Mouse (Mus musculus): ENCODE data around the gene Flrt1.
"Not testable (repeated sequence)": the region's sequence is repeated elsewhere in the genome, so short reads cannot be mapped to it uniquely, and the experiment has no call there.

Gene Flrt1

GRCm38 (mm10) chr19:7069781-7070763, 35.5 kb downstream of the Flrt1 start:
- DNase-seq (ENCODE audit: extremely low read depth, insufficient read length, low spot score) = no peak

DNA sequence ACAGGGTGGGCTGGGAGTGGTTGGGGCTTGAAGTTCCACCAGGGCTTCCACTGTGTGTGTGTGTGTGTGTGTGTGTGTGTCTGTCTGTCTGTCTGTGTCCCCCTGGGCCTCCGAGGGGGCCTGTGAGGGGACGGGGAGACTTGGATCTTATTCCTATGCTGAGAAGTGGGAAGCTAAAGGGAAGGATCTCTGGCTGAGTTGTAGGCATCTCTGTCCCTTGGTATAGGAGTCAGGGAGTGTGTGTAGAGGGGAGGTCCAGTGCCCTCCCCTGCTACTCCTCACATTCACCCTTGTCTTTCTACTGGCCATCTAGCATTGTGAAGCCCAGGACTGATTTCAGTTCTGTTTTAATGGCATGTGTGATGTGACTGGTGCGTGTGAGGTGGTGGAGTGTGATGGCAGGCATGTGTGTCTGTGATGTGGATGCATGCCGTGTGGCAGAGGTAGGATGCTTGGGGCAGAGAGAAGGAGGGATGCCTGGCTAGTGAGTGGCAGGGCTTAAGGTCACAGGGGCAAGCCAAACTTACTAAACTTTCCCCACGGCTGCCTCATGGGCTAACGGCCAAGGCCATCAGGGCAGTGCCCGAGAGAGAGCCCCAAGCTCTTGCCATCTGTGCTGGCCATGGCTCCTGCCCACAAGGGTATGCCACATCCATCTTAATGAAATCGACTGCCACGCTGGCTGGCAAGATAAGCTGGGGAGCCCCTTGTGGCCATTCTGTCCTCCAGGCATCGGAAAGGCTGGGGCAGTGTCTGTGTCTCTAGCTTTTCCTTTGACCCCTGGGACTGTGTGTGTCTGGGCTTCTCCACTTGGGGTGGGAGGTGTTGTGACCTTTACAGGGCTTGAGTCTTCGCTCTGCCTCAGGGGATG, 36.6 kb downstream of the Flrt1 start:
- no peak for DNase-seq (ENCODE audit: extremely low read depth, insufficient read length, low spot score)

GRCm38 (mm10) chr19:7068136-7068535, 37.4 kb downstream of the Flrt1 start:
- DNase-seq (ENCODE audit: extremely low read depth, insufficient read length, low spot score) = peak; percentile 59

DNA sequence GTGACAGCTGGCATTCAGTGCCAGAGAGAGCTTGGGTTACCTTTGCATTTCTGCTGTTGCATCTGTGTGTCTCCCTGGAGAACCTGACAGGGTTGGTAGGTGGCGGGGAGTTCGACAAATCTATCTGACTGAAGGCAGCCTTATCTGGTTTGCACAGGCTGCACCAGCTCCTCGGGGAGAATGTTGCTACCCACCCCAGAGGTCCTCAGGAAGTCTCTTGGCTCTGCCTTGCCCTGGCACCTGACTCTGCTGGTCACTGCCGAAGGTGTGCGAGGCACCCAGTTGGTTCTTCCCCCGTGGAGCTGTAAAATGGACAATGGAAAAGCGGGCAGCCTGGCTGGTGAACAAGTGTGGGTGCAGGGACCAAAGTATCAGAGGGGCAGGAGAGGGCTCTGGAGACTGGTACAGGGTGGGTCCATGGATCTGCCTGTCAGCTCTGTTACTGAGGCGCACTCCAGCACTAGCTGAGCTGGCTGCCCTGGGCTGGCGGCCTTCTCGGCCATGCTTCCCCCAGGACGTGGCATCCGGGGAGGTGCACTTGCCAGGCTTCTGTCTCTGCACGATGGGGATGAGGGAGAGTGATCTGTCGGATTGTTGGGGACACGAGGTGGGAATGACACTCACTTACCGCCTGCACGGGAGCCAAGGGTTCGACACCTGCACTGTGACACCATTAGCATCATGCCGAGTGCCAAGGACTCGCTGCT, 38.0 kb downstream of the Flrt1 start:
- no peak for DNase-seq (ENCODE audit: extremely low read depth, insufficient read length, low spot score)

DNA sequence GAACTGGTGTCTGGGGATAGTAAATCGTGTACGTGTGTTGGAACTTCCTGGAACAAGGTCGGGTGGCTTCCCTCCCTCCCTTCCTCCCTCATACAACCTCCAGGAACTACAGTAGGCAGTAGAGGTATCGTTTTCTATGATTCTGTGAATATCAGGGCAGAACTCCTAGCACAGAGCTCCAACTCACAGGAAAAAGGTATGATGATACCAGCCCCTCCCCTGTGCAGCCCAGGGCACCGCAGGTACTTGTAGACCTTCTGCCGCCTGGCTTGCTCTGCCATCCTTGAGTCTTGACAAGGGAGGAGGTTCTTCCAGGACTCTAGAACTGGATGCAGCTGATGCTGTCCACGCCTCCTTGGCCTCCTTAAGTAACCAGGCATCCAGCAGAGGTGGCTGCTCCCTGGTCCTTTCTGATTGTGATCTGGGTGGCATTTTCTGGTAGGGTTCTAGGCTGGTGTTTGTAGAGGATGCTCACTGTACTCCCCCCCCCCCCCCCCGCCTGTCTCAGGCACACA, 38.6 kb downstream of the Flrt1 start:
- no peak for DNase-seq (ENCODE audit: extremely low read depth, insufficient read length, low spot score)

DNA sequence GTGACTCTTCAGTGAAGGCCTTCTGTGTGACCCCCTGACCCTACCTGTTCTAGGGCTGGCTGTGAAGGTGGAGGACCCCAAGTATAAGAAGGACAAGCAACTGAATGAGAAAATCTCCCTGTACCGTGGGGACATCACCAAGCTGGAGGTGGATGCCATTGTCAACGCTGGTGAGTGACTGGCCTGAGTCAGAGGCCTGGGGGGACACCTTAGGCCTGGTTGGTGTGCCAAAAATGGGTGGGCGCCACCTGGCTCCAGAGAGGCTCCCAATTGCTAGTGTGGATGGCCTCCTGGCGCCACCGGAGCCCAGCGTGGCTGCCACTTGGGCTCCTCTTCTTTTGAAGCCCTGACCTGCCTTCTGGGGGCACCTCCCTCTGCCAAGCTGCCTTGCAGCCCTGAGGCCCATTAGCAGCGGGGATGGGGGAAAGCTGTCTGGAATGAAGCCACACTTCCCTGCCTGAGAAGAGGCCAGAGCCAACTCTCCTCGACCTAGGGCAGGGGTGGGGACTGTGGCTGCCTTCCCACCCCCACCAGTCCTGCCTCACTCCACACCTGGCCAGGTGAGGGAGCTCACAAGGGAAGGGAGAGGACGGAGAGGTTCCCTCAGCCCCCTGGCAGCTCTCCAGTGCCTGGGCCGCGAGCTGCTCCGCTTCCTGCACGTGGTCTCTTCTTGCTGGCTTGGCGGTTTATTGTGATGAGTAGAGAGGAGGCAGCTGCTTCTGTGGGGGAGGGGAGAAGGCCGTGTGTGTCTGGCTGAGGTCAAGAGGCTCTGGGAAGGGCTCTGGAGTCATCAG, 39.3 kb downstream of the Flrt1 start:
- DNase-seq (ENCODE audit: extremely low read depth, insufficient read length, low spot score) = peak; percentile 44

GRCm38 (mm10) chr19:7064571-7064970, 41.0 kb downstream of the Flrt1 start:
- DNase-seq (ENCODE audit: extremely low read depth, insufficient read length, low spot score) = peak; percentile 42

DNA sequence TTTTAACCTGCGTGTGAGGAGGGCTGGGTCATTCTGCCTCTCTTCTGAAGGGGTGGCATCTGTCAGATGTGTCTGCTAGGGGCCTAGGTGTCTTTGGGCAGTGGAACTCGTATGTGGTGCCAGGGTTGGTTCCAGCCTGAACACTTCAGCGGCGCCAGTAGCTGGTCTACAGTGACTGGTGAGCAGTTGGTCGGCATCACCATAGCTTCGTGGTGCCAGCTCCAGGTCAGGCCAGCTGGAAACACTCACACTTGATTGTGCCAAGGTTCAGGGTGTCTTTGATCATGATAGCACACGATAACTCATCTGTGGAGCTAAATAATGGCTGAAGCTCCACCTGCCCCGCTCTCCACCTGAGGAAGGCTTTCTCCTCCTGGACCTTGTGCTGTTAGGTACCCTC, 42.6 kb downstream of the Flrt1 start:
- no peak for DNase-seq (ENCODE audit: extremely low read depth, insufficient read length, low spot score)

- DNase-seq (ENCODE audit: extremely low read depth, insufficient read length, low spot score) = no peak
Measured at GRCm38 (mm10) chr19:7062110-7062509, 43.4 kb downstream of the Flrt1 start.

- DNase-seq (ENCODE audit: extremely low read depth, insufficient read length, low spot score) = no peak
Measured at GRCm38 (mm10) chr19:7058541-7058940, 47.0 kb downstream of the Flrt1 start.

- DNase-seq (ENCODE audit: extremely low read depth, insufficient read length, low spot score) = peak; percentile 87
Measured at GRCm38 (mm10) chr19:7057722-7058207, 47.8 kb downstream of the Flrt1 start.

DNA sequence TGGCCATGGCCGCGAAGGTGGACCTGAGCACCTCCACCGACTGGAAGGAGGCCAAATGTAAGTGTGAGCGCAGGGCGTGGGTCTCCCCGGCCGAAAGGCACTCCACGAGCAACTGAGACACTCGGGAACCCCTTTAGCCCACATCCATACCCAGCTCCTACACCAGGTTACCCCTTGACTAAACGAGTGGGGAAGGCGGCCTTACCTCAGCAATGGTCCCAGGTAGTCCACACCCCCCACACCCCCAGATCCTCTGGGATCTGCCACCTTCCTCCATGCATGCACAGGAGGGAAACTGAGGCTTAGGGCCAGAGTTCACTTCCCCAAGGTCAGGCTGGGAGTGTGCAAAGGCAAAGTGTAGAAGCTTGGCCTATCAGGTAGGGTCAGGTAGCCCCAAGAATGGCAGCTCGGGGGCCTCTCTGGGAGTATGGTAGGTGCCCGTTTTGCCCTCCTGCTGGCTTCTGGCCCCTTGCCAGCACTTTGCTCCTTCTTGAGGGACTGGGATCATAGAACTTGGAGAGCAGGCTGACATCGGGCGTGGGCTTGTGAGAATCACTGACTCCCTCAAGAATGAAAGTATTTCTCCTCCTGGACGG, 48.3 kb downstream of the Flrt1 start:
- peak; percentile 34 for DNase-seq (ENCODE audit: extremely low read depth, insufficient read length, low spot score)

DNA sequence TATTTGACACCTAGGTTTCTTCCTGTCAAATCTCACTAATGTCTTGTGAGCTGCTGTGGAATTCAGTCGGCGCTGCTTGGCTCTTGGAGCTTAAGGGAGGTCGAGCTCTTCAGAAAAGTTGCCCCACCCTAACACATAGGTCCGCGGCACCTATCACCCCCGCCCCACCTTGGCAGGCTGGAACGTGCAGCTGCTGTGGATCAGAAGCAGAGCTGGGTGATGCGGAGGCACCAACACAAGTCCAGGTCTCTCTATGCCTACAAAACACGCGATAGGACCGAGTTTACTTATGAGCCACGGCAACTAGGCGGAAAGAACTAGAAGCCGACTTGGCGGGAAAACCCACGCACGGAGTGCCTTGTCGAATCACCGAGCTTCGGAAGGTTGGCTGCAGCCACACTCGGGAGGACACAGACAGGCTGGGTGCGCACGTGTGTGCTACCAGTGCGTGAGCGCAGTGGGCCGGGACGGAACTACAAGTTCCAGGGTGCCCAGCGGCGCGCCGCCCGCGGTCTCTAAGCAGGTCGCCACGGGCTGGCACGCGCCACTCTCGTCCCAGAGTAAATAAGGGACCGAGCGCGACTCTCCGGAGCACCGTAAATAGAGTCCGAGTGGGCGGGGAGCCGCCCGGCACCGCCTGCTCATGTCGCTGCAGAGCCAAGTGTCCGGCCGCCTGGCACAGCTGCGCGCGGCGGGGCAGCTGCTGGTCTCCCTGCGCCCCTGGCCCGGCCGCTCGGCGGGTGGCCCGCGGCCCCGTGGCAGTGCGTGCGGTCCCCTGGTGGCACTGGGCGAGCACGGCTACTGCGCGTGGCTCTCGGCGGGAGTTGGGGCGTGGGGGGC, 49.1 kb downstream of the Flrt1 start, which contains the start of gene Macrod1:
TSS of gene Macrod1 (plus strand) at position 563 of the 840 bp plus-strand sequence.
- DNase-seq (ENCODE audit: extremely low read depth, insufficient read length, low spot score) = peak; percentile 89

DNA sequence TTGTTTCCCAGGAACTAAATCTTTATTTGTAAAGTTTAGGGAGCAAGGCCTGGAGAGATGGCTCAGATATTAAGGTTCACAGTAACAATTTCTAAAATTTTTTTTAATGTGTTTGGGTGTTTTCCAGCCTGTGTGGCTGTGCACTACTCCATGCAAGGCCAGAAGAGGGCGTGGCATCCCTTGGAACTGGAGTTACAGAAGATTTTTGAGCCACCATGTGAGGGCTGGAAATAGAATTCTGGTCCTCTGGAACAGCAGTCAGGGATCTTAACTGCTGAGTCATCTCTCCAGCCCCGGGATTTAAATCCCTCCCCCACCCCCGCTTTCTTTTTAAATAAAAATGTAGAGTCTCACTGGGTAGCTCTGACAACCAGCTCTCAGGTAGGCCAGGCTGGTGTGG, 50.4 kb downstream of the Flrt1 start:
- DNase-seq (ENCODE audit: extremely low read depth, insufficient read length, low spot score) = peak; percentile 64

DNA sequence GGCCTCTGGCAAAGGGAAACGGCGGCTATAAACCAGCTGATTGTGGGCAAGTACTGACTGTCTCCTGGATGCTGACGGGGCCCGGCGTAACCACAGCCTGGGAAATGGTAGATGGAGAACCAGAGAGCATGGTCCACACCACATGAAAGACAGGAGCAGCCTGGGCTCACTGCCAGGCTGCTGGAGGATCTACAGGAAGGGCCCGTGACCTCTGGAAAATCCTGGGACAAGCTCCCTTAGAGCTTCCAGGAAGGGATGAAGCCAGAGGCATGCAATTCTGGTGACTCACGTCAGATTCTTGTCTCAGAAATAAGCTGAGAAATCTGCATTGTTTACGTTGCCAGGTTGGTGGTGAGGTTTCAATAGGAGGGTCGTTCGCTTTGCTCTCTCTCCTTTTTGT, 50.8 kb downstream of the Flrt1 start:
- DNase-seq (ENCODE audit: extremely low read depth, insufficient read length, low spot score) = peak; percentile 82

DNA sequence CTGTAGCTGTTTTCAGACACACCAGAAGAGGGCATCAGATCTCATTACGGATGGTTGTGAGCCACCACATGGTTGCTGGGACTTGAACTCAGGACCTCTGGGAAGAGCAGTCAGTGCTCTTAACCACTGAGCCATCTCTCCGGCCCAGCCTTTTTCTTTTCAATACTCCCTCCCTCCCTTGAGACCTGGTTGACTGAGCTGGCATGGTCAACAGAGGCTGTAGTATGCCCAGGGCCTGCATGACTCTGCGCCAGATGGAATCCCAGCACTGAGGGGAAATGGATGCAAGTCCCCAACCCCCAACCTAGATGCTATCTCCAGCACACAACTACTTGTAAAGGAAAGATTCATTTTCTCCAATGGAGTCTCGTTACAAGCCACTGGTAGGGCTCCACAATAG, 52.1 kb downstream of the Flrt1 start:
- not testable (repeated sequence) for DNase-seq (ENCODE audit: extremely low read depth, insufficient read length, low spot score)

- DNase-seq (ENCODE audit: extremely low read depth, insufficient read length, low spot score) = no peak
Measured at GRCm38 (mm10) chr19:7044706-7045105, 60.8 kb downstream of the Flrt1 start.

DNA sequence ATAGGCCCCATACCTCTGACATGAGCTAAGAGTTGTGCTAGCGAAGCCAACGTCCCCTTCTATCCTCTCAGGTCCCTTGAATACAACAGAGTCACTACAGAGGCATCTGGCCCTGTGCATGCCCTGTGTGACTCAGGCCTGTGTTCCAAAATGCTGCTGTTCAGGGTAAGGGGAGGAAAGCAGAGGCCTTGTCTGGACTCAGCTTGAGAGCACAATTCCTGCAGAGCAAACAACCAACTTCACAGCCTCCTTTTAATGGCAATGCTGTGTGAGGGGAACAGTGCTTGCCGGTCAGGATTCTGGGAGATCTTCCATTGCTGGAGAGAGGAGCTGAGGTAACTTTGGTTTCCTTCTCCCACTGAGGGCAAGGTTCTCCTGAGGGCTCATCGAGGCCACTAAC, 61.2 kb downstream of the Flrt1 start:
- no peak for DNase-seq (ENCODE audit: extremely low read depth, insufficient read length, low spot score)
